Mouse (Mus musculus): ENCODE results near the gene Tdrd1. TPM values are rescaled to one million over a fixed set of nuclear protein-coding genes. Genes with fewer than 3 reads are reported as not detected.
A peak's percentile ranks its signal among the peaks of the same experiment; 100 is the strongest.

Gene Tdrd1
- polyA plus RNA-seq, 1 experiment from 2014 or later: 1.0 TPM

GRCm38 (mm10) chr19:56821798-56822447, 4.1 kb upstream of the Tdrd1 start, which contains the start of gene Ccdc186:
Ccdc186 (minus strand) TSS chr19:56822190.
- 0% methylated on average over 70 of the region's 79 CpGs for WGBS
- Histone ChIP-seq H3K27me3 (replicated peaks; ENCODE audit: control insufficient read depth, insufficient read depth, low read length) (no peaks in the 10 kb centered on the region), H3K36me3 (ENCODE audit: control insufficient read depth, insufficient read depth) (no peaks in the 10 kb centered on the region), H3K4me2 (ENCODE audit: low read length) (peak within 1 kb of the TSS; percentile 80), H3K27ac (ENCODE audit: low read length) (peak within 1 kb of the TSS; percentile 93), H3K4me1 (replicated peaks; ENCODE audit: control insufficient read depth, insufficient read depth, low read length) (peaks cover 28% of the 10 kb centered on the region), H3K4me3 (replicated peaks; ENCODE audit: low read length) (peak within 1 kb of the TSS; percentile 84), H3K9me3 (ENCODE audit: control insufficient read depth, low read length) (no peaks in the 10 kb centered on the region), H3K9ac (replicated peaks; ENCODE audit: low read depth, low read length) (peak within 1 kb of the TSS; percentile 90)
- peak; percentile 98 for ATAC-seq

GRCm38 (mm10) chr19:56822448-56822836, 3.6 kb upstream of the Tdrd1 start:
- Histone ChIP-seq H3K4me1 (replicated peaks; ENCODE audit: control insufficient read depth, insufficient read depth, low read length) (peaks cover 23% of the 10 kb centered on the region), H3K9me3 (ENCODE audit: control insufficient read depth, low read length) (no peaks in the 10 kb centered on the region), H3K36me3 (ENCODE audit: control insufficient read depth, insufficient read depth) (no peaks in the 10 kb centered on the region), H3K4me3 (replicated peaks; ENCODE audit: low read length) (peak overlapping the region; percentile 84), H3K27ac (ENCODE audit: low read length) (no peak overlapping the region), H3K9ac (replicated peaks; ENCODE audit: low read depth, low read length) (peak overlapping the region; percentile 45), H3K27me3 (replicated peaks; ENCODE audit: control insufficient read depth, insufficient read depth, low read length) (no peaks in the 10 kb centered on the region), H3K4me2 (ENCODE audit: low read length) (peak overlapping the region; percentile 80)
- ATAC-seq: peak; percentile 37
- WGBS: 15% methylated on average over 10 of the region's 10 CpGs

GRCm38 (mm10) chr19:56828305-56828704, 2.3 kb downstream of the Tdrd1 start:
- WGBS: 84% methylated on average over 11 of the region's 11 CpGs
- no peak for ATAC-seq
- H3K9ac ChIP-seq (replicated peaks; ENCODE audit: low read depth, low read length): no peak overlapping the region

GRCm38 (mm10) chr19:56829267-56829666, 3.3 kb downstream of the Tdrd1 start:
- ATAC-seq: no peak
- H3K36me3 ChIP-seq (ENCODE audit: control insufficient read depth, insufficient read depth): no peaks in the 10 kb centered on the region
- H3K9me3 ChIP-seq (ENCODE audit: control insufficient read depth, low read length): no peaks in the 10 kb centered on the region
- H3K4me3 ChIP-seq (replicated peaks; ENCODE audit: low read length): no peak overlapping the region
- H3K4me1 ChIP-seq (replicated peaks; ENCODE audit: control insufficient read depth, insufficient read depth, low read length): no peaks in the 10 kb centered on the region
- H3K9ac ChIP-seq (replicated peaks; ENCODE audit: low read depth, low read length): no peak overlapping the region
- 87% methylated on average over 9 of the region's 9 CpGs for WGBS
- H3K27me3 ChIP-seq (replicated peaks; ENCODE audit: control insufficient read depth, insufficient read depth, low read length): no peaks in the 10 kb centered on the region
- no peak overlapping the region for H3K27ac ChIP-seq (ENCODE audit: low read length)
- H3K4me2 ChIP-seq (ENCODE audit: low read length): no peak overlapping the region

More at GRCm38 (mm10) chr19:56828305-56828704, 2.3 kb downstream of the Tdrd1 start:
- H3K4me2 ChIP-seq (ENCODE audit: low read length): no peak overlapping the region
- H3K27ac ChIP-seq (ENCODE audit: low read length): no peak overlapping the region
- no peaks in the 10 kb centered on the region for H3K27me3 ChIP-seq (replicated peaks; ENCODE audit: control insufficient read depth, insufficient read depth, low read length)
- no peaks in the 10 kb centered on the region for H3K4me1 ChIP-seq (replicated peaks; ENCODE audit: control insufficient read depth, insufficient read depth, low read length)
- H3K36me3 ChIP-seq (ENCODE audit: control insufficient read depth, insufficient read depth): no peaks in the 10 kb centered on the region
- no peak overlapping the region for H3K4me3 ChIP-seq (replicated peaks; ENCODE audit: low read length)
- H3K9me3 ChIP-seq (ENCODE audit: control insufficient read depth, low read length): no peaks in the 10 kb centered on the region

GRCm38 (mm10) chr19:56830163-56830562, 4.2 kb downstream of the Tdrd1 start:
- Histone ChIP-seq H3K4me3 (replicated peaks; ENCODE audit: low read length) (no peak overlapping the region), H3K4me2 (ENCODE audit: low read length) (no peak overlapping the region), H3K9me3 (ENCODE audit: control insufficient read depth, low read length) (no peaks in the 10 kb centered on the region), H3K27me3 (replicated peaks; ENCODE audit: control insufficient read depth, insufficient read depth, low read length) (no peaks in the 10 kb centered on the region), H3K4me1 (replicated peaks; ENCODE audit: control insufficient read depth, insufficient read depth, low read length) (no peaks in the 10 kb centered on the region), H3K27ac (ENCODE audit: low read length) (no peak overlapping the region), H3K36me3 (ENCODE audit: control insufficient read depth, insufficient read depth) (no peaks in the 10 kb centered on the region), H3K9ac (replicated peaks; ENCODE audit: low read depth, low read length) (no peak overlapping the region)
- no peak for ATAC-seq
- WGBS: 95% methylated on average over 4 of the region's 4 CpGs

GRCm38 (mm10) chr19:56835340-56835739, 9.3 kb downstream of the Tdrd1 start:
- Histone ChIP-seq H3K4me3 (replicated peaks; ENCODE audit: low read length) (no peak overlapping the region), H3K9me3 (ENCODE audit: control insufficient read depth, low read length) (no peaks in the 10 kb centered on the region), H3K27ac (ENCODE audit: low read length) (no peak overlapping the region), H3K4me1 (replicated peaks; ENCODE audit: control insufficient read depth, insufficient read depth, low read length) (0 out of 2 replicates have a peak, but pooled peaks cover 3% of the 10 kb centered on the region), H3K9ac (replicated peaks; ENCODE audit: low read depth, low read length) (no peak overlapping the region), H3K4me2 (ENCODE audit: low read length) (no peak overlapping the region), H3K36me3 (ENCODE audit: control insufficient read depth, insufficient read depth) (no peaks in the 10 kb centered on the region), H3K27me3 (replicated peaks; ENCODE audit: control insufficient read depth, insufficient read depth, low read length) (no peaks in the 10 kb centered on the region)
- ATAC-seq: no peak
- 12% methylated on average over 9 of the region's 9 CpGs for WGBS

- ATAC-seq: no peak
- 63% methylated on average over 17 of the region's 17 CpGs for WGBS
- no peak overlapping the region for H3K4me3 ChIP-seq (replicated peaks; ENCODE audit: low read length)
- no peak overlapping the region for H3K4me2 ChIP-seq (ENCODE audit: low read length)
- no peak overlapping the region for H3K9ac ChIP-seq (replicated peaks; ENCODE audit: low read depth, low read length)
- H3K27ac ChIP-seq (ENCODE audit: low read length): no peak overlapping the region
- no peaks in the 10 kb centered on the region for H3K36me3 ChIP-seq (ENCODE audit: control insufficient read depth, insufficient read depth)
- no peaks in the 10 kb centered on the region for H3K27me3 ChIP-seq (replicated peaks; ENCODE audit: control insufficient read depth, insufficient read depth, low read length)
- no peaks in the 10 kb centered on the region for H3K9me3 ChIP-seq (ENCODE audit: control insufficient read depth, low read length)
- H3K4me1 ChIP-seq (replicated peaks; ENCODE audit: control insufficient read depth, insufficient read depth, low read length): 0 out of 2 replicates have a peak, but pooled peaks cover 3% of the 10 kb centered on the region
Measured at GRCm38 (mm10) chr19:56838942-56839706, 13.1 kb downstream of the Tdrd1 start.

GRCm38 (mm10) chr19:56842974-56843373, 17.0 kb downstream of the Tdrd1 start:
- H3K4me2 ChIP-seq (ENCODE audit: low read length): no peak overlapping the region
- H3K4me3 ChIP-seq (replicated peaks; ENCODE audit: low read length): no peak overlapping the region
- H3K27me3 ChIP-seq (replicated peaks; ENCODE audit: control insufficient read depth, insufficient read depth, low read length): no peaks in the 10 kb centered on the region
- H3K4me1 ChIP-seq (replicated peaks; ENCODE audit: control insufficient read depth, insufficient read depth, low read length): no peaks in the 10 kb centered on the region
- 85% methylated on average over 12 of the region's 12 CpGs for WGBS
- no peak overlapping the region for H3K27ac ChIP-seq (ENCODE audit: low read length)
- no peak overlapping the region for H3K9ac ChIP-seq (replicated peaks; ENCODE audit: low read depth, low read length)
- H3K9me3 ChIP-seq (ENCODE audit: control insufficient read depth, low read length): peaks cover 3% of the 10 kb centered on the region; the same call in 1 of the 2 replicates
- no peaks in the 10 kb centered on the region for H3K36me3 ChIP-seq (ENCODE audit: control insufficient read depth, insufficient read depth)
- ATAC-seq: no peak

GRCm38 (mm10) chr19:56852590-56852989, 26.6 kb downstream of the Tdrd1 start:
- no peaks in the 10 kb centered on the region for H3K4me1 ChIP-seq (replicated peaks; ENCODE audit: control insufficient read depth, insufficient read depth, low read length)
- H3K4me3 ChIP-seq (replicated peaks; ENCODE audit: low read length): no peak overlapping the region
- H3K9ac ChIP-seq (replicated peaks; ENCODE audit: low read depth, low read length): no peak overlapping the region
- H3K4me2 ChIP-seq (ENCODE audit: low read length): no peak overlapping the region
- no peaks in the 10 kb centered on the region for H3K36me3 ChIP-seq (ENCODE audit: control insufficient read depth, insufficient read depth)
- H3K27me3 ChIP-seq (replicated peaks; ENCODE audit: control insufficient read depth, insufficient read depth, low read length): no peaks in the 10 kb centered on the region
- H3K9me3 ChIP-seq (ENCODE audit: control insufficient read depth, low read length): no peaks in the 10 kb centered on the region
- H3K27ac ChIP-seq (ENCODE audit: low read length): no peak overlapping the region
- ATAC-seq: no peak

Measured in forebrain, embryonic 16.5 days (tissue).